Mouse (Mus musculus) heart, embryonic 11.5 days (tissue): ENCODE data around the gene Foxa1. TPM values are rescaled to one million over a fixed set of nuclear protein-coding genes. Genes with fewer than 3 reads are reported as not detected.

Source experiments
- ATAC-seq: fragments of 200-750 bp; cut with Nextera tagmentation; replicated peaks from 2 replicates; pipeline ENCODE4 v1.8.0; 2017; ENCODE audit warnings: moderate library complexity; ENCODE audit not compliant: insufficient number of reproducible peaks, low FRiP score, low TSS enrichment
- H3K27ac ChIP-seq: fragments of 300-500 bp; sonication (generic); 2 replicates; pipeline ENCODE4 v1.5.1; 2014; ENCODE audit warnings: mild to moderate bottlenecking, low read depth, low read length
- H3K27me3 ChIP-seq: fragments of 300-500 bp; sonication (generic); 2 replicates; pipeline ENCODE4 v1.6.1; 2014; ENCODE audit warnings: mild to moderate bottlenecking, low read length, mixed read lengths; ENCODE audit not compliant: control insufficient read depth, insufficient read depth
- H3K36me3 ChIP-seq: fragments of 300-500 bp; sonication (generic); 2 replicates; pipeline ENCODE4 v1.6.1; 2014; ENCODE audit warnings: mild to moderate bottlenecking, low read length, moderate library complexity, mixed read lengths; ENCODE audit not compliant: control insufficient read depth, insufficient read depth
- H3K4me1 ChIP-seq: fragments of 300-500 bp; sonication (generic); 2 replicates; pipeline ENCODE4 v1.6.1; 2014; ENCODE audit warnings: low read length; ENCODE audit not compliant: control insufficient read depth, insufficient read depth
- H3K4me2 ChIP-seq: fragments of 300-500 bp; sonication (generic); 2 replicates; pipeline ENCODE4 v1.6.1; 2014; ENCODE audit warnings: mild to moderate bottlenecking, moderate library complexity
- H3K4me3 ChIP-seq: fragments of 300-500 bp; sonication (generic); 2 replicates; pipeline ENCODE4 v1.5.1; 2014; ENCODE audit warnings: low read depth, low read length
- H3K9ac ChIP-seq: fragments of 300-500 bp; sonication (generic); 2 replicates; pipeline ENCODE4 v1.6.1; 2014; ENCODE audit warnings: mild to moderate bottlenecking, low read depth, low read length, moderate library complexity
- H3K9me3 ChIP-seq: fragments of 300-500 bp; sonication (generic); replicated peaks from 2 replicates; pipeline ENCODE4 v1.6.1; 2016; ENCODE audit warnings: low read length; ENCODE audit not compliant: control insufficient read depth
- WGBS: fragments of 180-500 bp; shearing (Covaris S2); extraction: QIAGEN DNeasy Blood & Tissue Kit; methylation state at CpG from one replicate; pipeline ENCODE4 v1.1.7; 2014; ENCODE audit not compliant: insufficient replicate concordance; 5-methylcytosine and 5-hydroxymethylcytosine counted together
- polyA plus RNA-seq: library from polyadenylated mRNA; unstranded; fragments of >200 nt; fragmentation: Nextera tagmentation; extraction: Ambion mirVana; gene quantifications from 2 replicates; pipeline ENCODE4 v1.2.1, GENCODE M21; 2014

The Foxa1 gene
- polyA plus RNA-seq, 1 experiment from 2014 or later, result 0.59 TPM

- H3K27ac ChIP-seq, result no peak overlapping the region
- no peak overlapping the region for H3K4me3 ChIP-seq
- WGBS, result 3% methylated on average over 10 of the region's 10 CpGs
- peaks cover 88% of the 10 kb centered on the region for H3K27me3 ChIP-seq
- no peak for ATAC-seq
- no peaks in the 10 kb centered on the region for H3K36me3 ChIP-seq
- H3K4me2 ChIP-seq, result no peak overlapping the region
- peaks cover 10% of the 10 kb centered on the region; the same call in 1 of the 2 replicates for H3K4me1 ChIP-seq
- no peaks in the 10 kb centered on the region for H3K9me3 ChIP-seq
- no peak overlapping the region for H3K9ac ChIP-seq
These were observed 3.1 kb downstream of the Foxa1 start for GRCm38 (mm10) chr12:57543627-57543991.

- Histone ChIP-seq H3K36me3 (no peaks in the 10 kb centered on the region), H3K27ac (no peak overlapping the region), H3K4me1 (peaks cover 10% of the 10 kb centered on the region; the same call in 1 of the 2 replicates), H3K9ac (no peak overlapping the region), H3K9me3 (no peaks in the 10 kb centered on the region), H3K27me3 (peaks cover 85% of the 10 kb centered on the region), H3K4me3 (peak overlapping the region; percentile 24), H3K4me2 (peak overlapping the region; percentile 47)
- no peak for ATAC-seq
- 1% methylated on average over 63 of the region's 63 CpGs for WGBS
These were observed 3.7 kb downstream of the Foxa1 start for GRCm38 (mm10) chr12:57542746-57543626.

- Histone ChIP-seq H3K9me3 (no peaks in the 10 kb centered on the region), H3K27me3 (peaks cover 82% of the 10 kb centered on the region), H3K4me1 (peaks cover 10% of the 10 kb centered on the region; the same call in 1 of the 2 replicates), H3K27ac (no peak overlapping the region), H3K9ac (no peak overlapping the region), H3K4me3 (peak overlapping the region; percentile 24), H3K4me2 (peak overlapping the region; percentile 47), H3K36me3 (no peaks in the 10 kb centered on the region)
- ATAC-seq, result no peak
- WGBS, result 1% methylated on average over 44 of the region's 46 CpGs
These were observed 4.6 kb downstream of the Foxa1 start for GRCm38 (mm10) chr12:57541931-57542745.

GRCm38 (mm10) chr12:57541118-57541517, 5.6 kb downstream of the Foxa1 start:
- Histone ChIP-seq H3K4me1 (peaks cover 3% of the 10 kb centered on the region; the same call in 1 of the 2 replicates), H3K36me3 (no peaks in the 10 kb centered on the region), H3K27ac (no peak overlapping the region), H3K4me2 (no peak overlapping the region), H3K9me3 (no peaks in the 10 kb centered on the region), H3K27me3 (peaks cover 82% of the 10 kb centered on the region), H3K9ac (no peak overlapping the region), H3K4me3 (no peak overlapping the region)
- ATAC-seq, result no peak
- 10% methylated on average over 6 of the region's 6 CpGs for WGBS

- Histone ChIP-seq H3K4me1 (peaks cover 3% of the 10 kb centered on the region; the same call in 1 of the 2 replicates), H3K4me2 (peak overlapping the region; percentile 71), H3K9ac (no peak overlapping the region), H3K27ac (no peak overlapping the region), H3K36me3 (no peaks in the 10 kb centered on the region), H3K27me3 (peaks cover 83% of the 10 kb centered on the region), H3K4me3 (peak overlapping the region; percentile 36; the same call in 1 of the 2 replicates), H3K9me3 (no peaks in the 10 kb centered on the region)
- WGBS, result 0% methylated on average over 10 of the region's 10 CpGs
- no peak for ATAC-seq
These were observed 7.1 kb downstream of the Foxa1 start for GRCm38 (mm10) chr12:57539551-57539985.

GRCm38 (mm10) chr12:57538588-57539550, 7.8 kb downstream of the Foxa1 start:
- Histone ChIP-seq H3K27me3 (peaks cover 85% of the 10 kb centered on the region), H3K4me1 (peaks cover 3% of the 10 kb centered on the region; the same call in 1 of the 2 replicates), H3K27ac (no peak overlapping the region), H3K4me3 (peak overlapping the region; percentile 36), H3K9ac (0 out of 2 replicates have a peak overlapping the region, but pooled peaks have one; percentile 22), H3K4me2 (peak overlapping the region; percentile 71), H3K9me3 (no peaks in the 10 kb centered on the region), H3K36me3 (no peaks in the 10 kb centered on the region)
- WGBS, result under 1% methylated on average over 63 of the region's 63 CpGs
- ATAC-seq, result no peak

- ATAC-seq, result no peak
- peak overlapping the region; percentile 36 for H3K4me3 ChIP-seq
- H3K9me3 ChIP-seq, result no peaks in the 10 kb centered on the region
- peak overlapping the region; percentile 71 for H3K4me2 ChIP-seq
- H3K4me1 ChIP-seq, result peaks cover 3% of the 10 kb centered on the region; the same call in 1 of the 2 replicates
- no peak overlapping the region for H3K9ac ChIP-seq
- WGBS, result under 1% methylated on average over 21 of the region's 21 CpGs
- peaks cover 86% of the 10 kb centered on the region for H3K27me3 ChIP-seq
- no peak overlapping the region for H3K27ac ChIP-seq
- no peaks in the 10 kb centered on the region for H3K36me3 ChIP-seq
These were observed 8.7 kb downstream of the Foxa1 start for GRCm38 (mm10) chr12:57537791-57538587.
